Mouse (Mus musculus) forelimb bud, embryonic 11.5 days (tissue): ENCODE measurements around the gene Pea15a.

ENCODE experiments used
- DNase-seq: peaks from one replicate; pipeline ENCODE4 v3.0.0-alpha.2; 2012; ENCODE audit warnings: low read depth, low spot score

Gene Pea15a

DNA sequence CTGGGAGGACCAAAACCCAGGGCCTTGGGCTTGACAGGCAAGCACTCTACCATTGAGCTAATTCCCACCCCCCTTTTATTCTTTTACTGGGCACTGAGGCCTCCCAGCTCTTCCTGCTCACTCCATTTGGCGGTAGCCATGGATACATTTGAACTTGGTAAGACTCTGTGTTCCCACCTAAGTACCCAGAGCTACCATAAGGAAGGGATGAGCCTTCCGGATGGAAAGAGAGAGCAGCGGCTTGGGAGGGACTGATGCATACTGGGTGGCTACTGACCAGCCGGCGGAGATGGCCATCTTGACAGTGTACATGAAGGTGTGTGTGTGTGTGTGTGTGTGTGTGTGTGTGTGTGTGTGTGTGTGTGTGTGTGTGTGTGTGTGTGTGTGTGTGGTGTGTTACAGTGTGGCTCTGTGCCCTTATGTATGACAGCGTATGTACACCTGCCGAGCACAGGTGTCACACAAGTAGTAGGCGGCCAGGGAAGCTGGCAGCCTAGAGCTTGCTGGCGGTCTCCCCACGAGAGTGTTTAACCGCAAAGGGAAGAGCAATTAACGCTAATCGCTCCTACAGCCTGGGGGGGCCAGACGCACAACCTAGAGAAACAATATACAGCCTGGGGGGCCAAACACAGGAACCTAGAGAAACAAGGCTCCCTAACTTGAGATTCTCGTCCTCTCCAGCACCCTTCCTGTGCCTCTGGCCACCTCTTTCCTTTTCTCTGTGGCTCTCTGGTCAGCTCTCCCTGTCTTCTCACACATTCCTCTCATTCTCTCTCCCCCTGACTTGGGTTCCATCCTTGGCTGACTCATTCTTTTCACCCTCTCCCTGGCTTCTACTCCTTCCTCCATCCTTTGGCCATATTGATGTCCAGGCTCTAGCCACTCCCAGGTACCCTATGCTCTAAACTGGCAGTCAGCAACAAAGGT lies 1.5 kb downstream of the Pea15a start:
- no peak for DNase-seq

DNA sequence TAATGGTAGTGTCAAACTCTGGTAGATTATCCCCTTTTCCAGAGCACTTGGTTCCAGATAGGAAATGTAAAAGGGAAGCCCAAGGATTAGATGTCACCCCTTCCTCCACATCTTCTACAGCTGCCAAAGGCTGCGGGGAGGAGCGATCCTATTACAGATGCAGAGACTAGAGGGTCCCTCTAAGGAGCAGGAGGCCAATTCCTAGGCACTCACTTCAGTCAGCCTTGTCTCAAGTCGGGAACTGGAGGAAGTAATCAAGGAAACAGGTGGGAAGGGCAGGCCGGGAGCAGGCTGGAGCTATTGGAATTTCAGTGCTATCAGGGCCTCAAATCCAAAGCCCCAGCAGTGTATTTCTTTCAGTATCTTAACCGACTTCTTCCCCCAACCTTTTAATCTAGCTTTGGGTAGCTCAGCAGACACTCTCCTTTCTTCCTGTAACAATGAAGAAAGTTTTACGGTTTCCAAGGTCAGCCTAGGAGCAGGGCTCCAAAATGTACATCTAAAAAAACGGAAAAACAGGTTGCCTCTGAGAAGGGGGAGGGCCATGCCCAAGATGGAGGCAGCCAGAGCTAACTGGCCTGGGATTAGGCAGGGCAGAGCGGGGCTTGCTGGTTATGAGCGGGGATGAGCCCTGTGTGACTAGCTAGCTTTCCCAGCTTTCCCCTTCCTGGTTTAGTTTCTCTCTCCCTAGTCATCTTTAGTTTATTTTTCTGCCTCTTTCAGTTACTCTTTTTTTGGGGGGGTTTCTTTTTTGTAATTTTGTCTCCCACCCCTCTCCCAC lies 2.4 kb downstream of the Pea15a start:
- DNase-seq = peak; percentile 35

DNA sequence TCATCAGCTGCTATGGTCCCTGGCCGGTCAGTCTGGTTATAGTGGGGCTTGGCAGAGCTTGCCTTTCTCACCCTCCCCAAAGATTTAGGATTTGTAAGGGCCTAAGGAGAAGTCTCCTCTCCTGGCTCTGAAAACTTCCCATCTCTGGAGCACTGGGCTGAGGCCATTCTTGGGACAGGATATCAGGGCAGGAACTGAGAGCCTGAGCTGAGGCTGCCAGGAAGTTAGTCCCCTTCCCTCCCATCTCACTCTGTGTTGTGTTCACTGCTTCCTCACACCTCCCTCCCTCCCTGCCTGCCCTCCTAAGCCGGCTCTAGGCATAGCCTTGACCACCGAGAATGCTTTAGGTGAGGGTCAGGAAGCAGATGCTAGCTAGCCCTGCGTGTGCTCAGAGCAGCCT lies 3.0 kb downstream of the Pea15a start:
- DNase-seq = no peak

DNA sequence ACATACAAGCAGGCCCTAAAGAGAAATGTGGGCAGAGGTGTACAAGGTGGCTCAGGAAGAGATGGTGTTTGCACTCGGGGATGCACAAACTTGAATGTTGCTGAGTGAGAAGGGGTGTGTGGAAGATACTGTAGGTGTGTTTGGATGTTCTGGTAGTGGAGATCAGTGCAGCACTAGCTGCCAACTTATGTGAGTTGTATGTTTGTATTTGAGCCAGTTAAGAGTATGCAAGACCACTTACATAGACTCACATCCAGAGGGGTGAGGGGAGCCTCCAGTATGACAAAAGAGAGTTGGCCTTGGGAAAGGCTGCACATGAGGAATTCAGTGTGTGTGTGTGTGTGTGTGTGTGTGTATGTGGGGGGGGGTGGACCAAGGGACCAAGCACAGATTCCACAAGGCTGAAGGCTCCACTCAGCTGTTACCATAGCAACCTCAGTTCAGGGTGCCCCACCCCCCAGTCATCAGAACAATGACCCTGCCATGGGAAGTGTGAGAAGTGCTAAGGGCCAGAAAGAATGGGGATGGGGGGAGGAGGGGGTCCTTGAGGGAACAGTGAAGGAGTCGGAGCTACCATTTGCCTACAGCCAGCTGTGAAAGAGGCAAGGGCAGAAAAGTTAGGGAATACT lies 3.6 kb downstream of the Pea15a start:
- peak; percentile 52 for DNase-seq

DNA sequence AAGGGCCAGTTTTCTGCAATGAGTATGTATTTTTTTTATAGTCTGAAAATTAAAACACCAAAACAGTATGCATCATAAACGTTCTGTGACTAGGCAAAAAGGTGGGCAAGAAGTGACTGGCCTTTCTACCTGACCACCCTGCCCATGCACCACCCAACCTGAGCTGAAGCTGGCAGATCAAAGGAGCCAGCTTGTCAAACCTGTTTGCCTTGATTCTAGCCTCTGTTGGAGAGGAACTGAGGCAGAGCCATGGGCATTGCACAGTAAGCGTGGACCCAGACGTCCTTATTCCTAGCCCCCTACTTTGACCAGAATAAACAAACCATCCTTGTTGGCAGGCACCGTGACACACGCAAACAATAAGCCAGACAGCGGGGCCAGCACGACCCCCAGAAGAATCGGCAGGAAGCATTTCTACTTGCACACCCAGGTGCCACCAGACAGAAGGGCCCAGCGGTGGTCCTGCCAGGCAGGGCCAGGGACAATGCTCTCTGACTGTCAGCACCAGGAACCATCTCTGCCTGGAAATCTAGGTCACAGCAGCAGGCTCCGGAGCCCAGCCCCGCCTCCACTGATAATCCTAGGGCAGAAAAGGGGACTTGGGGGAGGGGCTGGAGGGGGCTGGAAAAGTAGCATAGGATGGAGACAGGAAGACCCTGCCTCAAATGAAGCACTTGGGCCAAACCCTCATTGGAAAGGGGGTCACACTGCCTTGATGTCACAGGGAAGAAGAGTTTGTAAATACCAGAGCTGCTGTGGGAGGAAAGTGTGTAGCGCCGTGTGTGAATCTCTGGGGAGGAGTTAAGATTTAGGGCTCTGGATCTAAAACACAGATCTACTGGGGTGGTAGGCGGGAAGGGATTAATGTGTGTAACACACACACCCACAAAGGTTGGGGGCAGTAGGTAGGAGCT lies 4.4 kb downstream of the Pea15a start:
- no peak for DNase-seq

DNA sequence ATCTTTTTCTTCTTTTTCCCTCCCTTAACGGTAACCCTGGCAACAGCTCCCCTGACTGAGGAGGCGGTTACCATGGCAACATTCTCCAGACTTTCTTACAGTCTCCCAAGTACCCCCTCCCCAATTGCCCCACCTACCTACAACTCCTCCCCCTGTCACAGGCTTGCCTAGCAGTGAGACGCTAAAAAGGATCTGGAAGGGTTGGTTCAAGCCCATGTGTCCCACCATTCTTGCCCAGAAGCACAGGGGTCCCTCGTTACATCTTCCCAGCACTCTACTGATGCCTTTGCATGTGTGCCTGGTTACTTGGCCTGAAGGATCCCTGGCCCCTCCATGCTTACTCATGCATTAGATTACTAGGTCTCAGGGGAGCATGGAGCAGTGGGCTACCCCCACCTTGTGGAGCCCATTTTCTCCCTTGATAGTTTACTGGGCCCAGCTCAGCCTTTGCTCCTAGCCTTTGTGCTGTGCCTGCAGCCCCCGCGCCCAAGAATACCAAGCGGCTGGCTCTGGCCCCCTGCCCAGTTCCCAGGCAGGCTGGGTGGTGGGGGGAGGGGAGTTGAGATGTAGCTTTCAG lies 5.6 kb downstream of the Pea15a start:
- DNase-seq = no peak

DNA sequence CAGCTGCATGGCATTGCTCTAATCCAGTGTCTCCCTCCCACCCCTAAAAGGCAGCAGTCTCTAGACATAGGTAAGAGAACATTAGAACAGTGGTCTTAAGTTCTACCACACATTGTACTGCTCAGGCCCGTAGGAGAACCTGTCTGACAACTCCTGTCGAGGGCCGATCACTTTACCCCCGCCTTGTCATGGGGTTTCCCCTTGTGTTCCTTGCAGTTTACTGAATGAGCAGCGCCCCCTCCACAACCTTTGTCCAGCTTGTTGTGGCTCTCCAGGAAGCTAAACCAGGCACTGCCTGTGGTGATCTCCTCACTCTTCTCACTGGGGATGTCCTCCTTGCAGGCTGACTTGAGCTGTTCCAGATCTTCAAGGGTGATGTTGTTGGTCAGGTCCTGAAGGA lies 6.4 kb downstream of the Pea15a start:
- no peak for DNase-seq

DNA sequence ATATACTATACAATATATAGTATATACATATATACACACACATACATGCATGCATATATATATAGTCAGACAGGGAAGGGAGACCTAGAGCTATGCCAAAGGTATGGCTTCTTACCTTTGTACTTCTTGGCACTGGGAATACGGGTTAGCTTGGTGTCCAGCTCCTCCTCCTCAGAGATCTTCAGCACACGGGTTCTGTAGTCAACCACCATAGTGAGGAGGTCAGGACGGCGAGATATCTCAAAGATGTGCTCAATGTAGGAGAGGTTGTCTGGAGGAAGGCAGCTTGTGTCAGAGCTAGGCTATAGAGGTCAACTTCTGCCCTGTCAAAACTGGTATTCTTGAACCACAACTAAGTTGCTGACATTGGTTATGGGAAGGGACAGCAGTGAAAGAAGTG lies 7.6 kb downstream of the Pea15a start:
- DNase-seq = no peak

DNA sequence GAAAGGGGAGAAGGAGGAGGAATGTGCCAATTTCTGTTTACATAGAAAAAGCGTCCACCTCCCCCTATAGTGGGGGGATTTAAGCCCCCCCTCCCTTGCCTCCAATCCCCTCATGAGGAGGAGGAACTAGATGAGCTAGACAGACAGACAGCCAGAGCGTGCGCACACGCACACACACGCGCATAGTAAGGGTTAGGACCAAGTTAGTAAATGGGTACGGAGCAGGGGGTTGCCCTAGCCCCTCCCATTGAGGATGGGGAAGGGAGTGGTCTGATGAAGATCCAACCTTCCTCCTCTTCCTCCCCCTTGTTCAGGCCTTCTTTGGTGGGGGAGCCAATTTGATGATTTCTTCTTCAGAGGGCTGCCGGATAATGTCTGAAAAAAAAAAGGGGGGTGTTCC lies 8.3 kb downstream of the Pea15a start:
- DNase-seq = no peak

DNA sequence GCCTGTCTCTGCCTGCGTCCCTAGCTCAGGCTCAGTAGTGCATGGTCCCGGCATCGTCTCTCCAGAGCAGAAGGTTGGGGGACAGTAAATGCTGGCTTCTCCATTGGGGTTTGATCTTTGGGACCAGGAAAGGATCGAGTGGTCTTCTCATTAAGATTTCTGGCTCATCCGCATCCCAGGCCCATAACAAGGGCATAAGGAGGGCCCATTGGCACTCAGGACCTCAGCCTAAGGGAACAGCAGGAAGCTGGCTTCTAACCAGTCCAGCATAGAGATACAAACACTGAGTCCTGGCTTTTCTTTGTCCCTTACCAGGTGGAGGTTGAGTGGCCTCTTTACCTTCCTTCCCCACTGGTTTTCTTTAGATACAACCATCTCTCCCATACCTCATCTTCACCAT lies 8.8 kb downstream of the Pea15a start:
- no peak for DNase-seq

DNA sequence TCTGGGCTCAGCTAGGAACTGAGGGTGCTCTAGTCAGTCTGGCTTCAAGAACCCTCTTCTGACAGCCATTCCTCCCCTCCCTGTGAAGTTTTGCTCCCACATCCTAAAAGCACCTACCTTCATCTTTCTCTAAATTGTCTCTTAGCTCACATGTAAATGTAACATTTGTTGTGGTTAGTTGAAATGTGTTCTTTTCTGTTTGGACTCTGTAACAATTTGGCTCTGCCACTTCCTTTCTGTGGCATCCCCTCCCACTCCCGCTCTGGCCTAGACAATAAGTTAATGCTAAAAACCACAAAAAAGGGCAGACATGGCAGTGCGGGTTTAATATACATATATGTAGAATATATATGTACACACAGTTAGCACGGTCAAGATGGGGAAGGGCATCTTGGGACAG lies 9.5 kb downstream of the Pea15a start:
- no peak for DNase-seq

DNA sequence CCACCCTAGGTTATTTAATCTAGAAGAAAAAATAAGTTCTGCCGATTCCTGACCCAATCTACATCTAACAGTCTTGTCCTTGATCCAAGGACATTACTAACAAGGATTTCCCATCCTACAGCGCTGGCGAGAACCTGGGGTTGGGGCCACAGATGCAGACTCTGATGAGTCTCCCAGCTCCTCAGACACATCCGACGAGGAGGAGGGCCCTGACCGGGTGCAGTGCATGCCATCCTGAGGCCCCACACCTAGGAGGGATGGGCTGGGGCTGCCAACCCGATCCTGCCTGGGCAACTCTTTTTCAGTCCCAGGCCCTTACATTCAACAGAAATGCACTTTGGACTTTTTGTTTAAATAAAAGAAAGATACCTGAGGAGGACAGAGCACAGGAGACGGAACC lies 12.2 kb downstream of the Pea15a start:
- no peak for DNase-seq

DNA sequence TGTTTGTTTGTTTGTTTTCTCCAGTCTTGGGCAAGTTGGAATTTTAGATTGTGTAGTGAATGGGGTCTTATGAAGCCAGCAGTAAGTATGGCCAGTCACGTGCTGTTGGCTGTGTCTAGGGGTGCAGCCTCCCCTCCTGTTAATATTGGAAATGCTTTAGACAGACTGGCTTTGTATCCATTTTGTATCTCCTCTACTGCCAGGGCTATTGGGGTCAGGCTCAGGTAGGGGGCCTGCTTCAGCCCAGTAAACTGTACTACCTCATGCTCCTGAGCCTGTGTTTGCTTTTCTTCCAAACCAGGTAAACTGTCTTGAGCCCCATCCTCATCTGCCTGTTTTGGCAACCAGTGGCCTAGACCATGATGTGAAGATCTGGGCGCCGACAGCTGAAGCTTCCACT lies 14.4 kb downstream of the Pea15a start:
- no peak for DNase-seq

DNA sequence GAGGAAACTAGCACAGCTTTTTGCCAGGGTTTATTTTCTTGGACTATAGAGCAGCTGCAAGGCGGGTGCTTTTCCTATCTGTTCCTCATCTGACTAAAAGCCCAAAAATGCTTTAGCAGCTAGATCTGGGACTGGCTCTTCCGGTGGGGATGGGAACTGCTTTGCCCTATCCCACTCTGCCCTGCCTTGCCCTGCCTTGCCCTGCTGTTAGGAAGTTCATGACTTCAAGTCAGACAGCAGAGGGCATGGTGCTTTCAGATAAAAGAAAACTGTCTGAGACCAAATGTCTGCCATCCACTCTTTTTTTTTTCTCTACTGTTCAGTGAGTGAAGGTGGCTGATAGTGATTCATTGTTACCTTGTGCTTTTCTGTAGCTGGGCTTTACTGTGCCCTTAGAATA lies 15.0 kb downstream of the Pea15a start:
- no peak for DNase-seq

DNA sequence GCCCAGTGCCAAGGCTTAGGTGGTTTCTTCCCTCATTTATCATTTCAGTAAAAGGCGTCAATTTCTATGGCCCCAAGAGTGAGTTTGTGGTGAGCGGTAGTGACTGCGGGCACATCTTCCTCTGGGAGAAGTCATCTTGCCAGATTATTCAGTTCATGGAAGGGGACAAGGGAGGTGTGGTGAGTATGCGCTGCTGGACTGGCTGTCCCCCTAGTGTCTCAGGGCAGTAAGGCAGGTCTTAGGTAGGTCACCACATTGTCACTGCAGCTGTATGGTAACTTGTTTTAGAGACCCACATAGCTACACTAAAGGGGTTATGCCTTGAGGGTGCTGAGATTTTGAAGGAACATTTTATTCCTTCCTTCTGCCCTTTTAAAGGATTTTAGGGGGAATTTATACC lies 17.7 kb downstream of the Pea15a start:
- no peak for DNase-seq

DNA sequence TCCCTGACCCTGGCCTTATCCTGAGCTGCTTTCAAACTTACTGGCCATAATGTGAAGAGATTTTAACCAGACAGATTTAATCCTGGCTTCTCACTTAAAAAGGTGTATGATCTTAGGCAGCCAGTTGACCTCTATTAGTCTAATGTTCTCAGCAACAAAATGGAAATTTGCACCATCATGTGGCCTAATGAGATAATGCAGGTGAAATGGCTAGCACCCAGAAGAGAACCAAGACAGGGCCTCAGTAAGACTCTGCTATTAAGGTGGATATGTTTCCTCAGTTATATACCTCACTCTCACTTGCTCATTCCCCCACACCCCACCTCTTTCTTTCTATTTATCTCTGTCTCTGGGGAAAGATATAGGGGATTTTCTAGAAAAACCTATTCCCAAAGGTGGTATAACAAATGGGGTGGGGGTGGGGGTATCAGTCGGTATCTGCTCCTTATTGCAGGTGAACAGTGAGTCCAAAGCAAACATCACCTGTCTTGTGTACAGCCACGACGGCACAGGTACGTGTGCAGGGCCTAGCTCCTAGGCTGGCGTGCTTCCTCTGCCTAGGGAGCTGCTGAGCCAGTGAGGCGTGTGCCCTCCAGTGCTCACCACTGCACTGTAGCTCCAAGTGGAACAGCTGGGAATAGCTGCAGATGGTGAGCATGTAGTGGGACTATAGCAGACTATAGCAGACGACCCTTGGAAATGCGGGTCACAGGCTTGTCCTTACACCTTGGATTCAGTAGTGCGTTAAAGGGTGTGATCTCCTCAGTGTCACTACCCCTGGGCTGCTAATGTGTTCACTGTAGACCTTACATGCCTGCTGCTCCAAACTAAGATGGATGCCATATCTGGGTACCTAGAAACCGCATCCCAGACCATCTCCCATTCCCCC lies 20.0 kb downstream of the Pea15a start:
- no peak for DNase-seq

DNA sequence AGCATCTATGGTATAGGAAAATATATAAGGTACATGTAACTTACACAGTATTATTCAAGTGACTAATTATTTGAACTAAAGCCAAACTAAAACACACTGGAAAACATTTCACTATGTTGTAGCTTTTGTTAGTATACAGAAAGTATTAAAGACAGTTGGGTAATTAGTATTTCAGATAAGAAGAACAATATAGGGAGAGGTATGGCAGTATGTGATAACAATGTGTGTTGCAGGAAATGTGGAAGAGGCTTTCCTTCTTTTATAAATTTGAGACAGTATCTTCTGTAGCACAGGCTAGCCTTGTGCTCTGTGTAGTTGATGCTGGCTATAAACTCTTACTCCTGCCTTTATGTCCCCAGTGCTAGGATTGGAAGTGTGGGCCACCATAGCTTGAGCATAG lies 22.7 kb downstream of the Pea15a start:
- no peak for DNase-seq

DNA sequence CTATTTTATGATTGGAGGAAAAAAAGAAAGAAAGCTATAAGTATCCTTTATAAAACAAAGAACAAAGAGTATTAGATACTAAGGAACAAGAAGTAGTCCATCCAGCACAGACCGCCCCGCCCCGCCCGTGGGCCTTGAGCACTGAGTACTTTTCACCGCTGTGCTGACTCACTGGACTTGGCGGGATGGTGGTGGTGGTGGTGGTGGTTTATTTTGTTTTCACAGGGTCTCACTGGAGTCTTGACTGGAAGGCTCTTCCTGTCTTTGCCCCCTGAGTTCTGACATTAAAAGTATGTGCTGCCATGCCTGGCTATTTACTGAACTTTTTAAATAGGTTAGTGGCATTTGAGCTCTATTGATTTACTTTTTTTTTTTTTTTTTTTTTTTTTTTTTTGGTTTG lies 23.5 kb downstream of the Pea15a start:
- no peak for DNase-seq

DNA sequence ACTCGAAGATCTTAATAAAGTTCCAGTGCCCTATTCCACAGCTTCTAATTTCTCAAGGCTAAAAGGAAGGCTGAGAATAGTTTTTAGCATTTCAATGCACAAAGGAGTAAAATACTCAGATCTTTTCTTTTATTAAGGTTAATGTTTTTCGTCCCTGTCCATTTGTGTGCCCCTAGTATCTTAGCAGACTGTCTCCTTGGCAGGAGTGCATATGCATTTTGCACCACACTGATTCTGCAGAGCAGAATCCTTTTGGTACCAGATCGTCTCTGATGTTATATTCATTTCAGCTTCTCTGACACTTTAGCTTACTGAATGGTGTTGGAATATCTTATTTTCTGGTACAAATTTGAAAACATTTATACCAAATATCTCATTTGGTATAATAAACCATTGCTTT lies 24.8 kb downstream of the Pea15a start:
- DNase-seq = no peak

DNA sequence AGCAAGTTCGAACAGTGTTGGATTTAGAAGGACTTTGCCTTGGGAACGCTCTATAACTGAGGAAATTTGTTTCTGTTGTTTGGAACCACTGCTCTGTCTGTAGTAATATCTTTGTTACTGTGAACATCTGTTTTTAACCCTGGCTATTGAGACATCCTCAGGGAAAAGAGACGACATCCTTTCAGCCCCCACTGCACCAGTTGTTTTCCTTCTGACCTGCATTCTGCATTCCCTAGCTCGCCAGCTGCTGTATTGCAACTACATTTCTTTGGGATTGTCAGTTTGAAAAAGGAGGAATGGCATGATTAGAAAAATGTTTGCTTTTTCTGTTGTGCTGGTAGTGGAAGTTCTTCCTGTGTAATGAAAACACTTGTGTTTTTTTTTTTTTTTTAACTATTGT lies 25.7 kb downstream of the Pea15a start:
- DNase-seq = no peak
